Mouse (Mus musculus) cerebellum, adult 2 months (tissue): Measurements from ENCODE around the gene Gm10354.
"Not testable (repeated sequence)": the region's sequence is repeated elsewhere in the genome, so short reads cannot be mapped to it uniquely, and the experiment has no call there.

Source experiments
- CTCF ChIP-seq: fragments of 200-500 bp; IDR thresholded peaks from 2 replicates; pipeline ENCODE4 v1.5.1; 2011; ENCODE audit warnings: low read depth, mild to moderate bottlenecking, control low read depth, low read length, moderate library complexity, borderline replicate concordance; ENCODE audit not compliant: insufficient read depth
- POLR2A ChIP-seq: fragments of 200-500 bp; IDR thresholded peaks from 2 replicates; pipeline ENCODE4 v1.6.1; 2011; ENCODE audit warnings: low read length, control low read depth, borderline replicate concordance; ENCODE audit not compliant: insufficient read depth

DNA sequence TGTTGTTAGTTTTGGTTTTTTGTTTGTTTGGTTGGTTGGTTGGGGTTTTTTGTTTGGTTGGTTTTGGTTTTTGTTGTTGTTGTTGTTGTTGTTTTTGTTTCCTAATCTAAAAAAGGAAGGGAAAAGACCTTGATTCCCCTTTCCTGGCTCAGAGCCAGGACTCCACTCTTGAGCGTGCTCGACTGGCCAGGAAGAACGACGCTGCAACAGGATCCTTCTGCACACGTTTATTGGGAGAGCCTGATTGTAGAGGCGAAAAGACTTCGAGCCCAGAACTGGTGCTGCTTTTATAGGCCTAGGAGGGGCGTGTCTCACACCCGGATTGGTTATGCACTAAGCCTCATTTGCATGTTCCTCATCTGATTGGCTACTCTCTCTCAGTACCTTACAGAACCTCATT lies 19.3 kb upstream of the Gm10354 start:
- TF ChIP-seq POLR2A, CTCF: not testable (repeated sequence)
